Mouse (Mus musculus) midbrain, embryonic 10.5 days (tissue): ENCODE measurements around the gene Zfp365. TPM values are rescaled to one million over a fixed set of nuclear protein-coding genes. Genes with fewer than 3 reads are reported as not detected.

Experiments
- polyA plus RNA-seq: library from polyadenylated mRNA; unstranded; fragments of >200 nt; fragmentation: Nextera tagmentation; extraction: Ambion mirVana; gene quantifications from 2 replicates; pipeline ENCODE4 v1.2.1, GENCODE M21; 2016

Zfp365 gene
- polyA plus RNA-seq, 1 experiment from 2014 or later: 2.3 TPM

Other genes starting within 250 kb of the Zfp365 start
- gene Rtkn2, start 66.9 kb upstream of the Zfp365 start, polyA plus RNA-seq: 21.5 and 21.6 TPM in 2 replicates